Mouse (Mus musculus) T-helper 17 cell (primary cell): ENCODE measurements at regions not wholly inside any gene's neighbourhood (a gene's known extent, or its start where the extent isn't known, plus 50 kb on each side); places are given as distances from the start of the nearest gene placed in this dataset.

Experiments used
- in situ Hi-C, 2 experiments: fragments of 300-600 bp; cut with MboI, MseI; formaldehyde crosslinking; loops; 1 replicate in 1 of 2; 2 replicates in 1 of 2; pipeline ENCODE4 v1.15.1; 2025; ENCODE audit warnings: high pct_unique_total_duplicates in 2 of 2

DNA sequence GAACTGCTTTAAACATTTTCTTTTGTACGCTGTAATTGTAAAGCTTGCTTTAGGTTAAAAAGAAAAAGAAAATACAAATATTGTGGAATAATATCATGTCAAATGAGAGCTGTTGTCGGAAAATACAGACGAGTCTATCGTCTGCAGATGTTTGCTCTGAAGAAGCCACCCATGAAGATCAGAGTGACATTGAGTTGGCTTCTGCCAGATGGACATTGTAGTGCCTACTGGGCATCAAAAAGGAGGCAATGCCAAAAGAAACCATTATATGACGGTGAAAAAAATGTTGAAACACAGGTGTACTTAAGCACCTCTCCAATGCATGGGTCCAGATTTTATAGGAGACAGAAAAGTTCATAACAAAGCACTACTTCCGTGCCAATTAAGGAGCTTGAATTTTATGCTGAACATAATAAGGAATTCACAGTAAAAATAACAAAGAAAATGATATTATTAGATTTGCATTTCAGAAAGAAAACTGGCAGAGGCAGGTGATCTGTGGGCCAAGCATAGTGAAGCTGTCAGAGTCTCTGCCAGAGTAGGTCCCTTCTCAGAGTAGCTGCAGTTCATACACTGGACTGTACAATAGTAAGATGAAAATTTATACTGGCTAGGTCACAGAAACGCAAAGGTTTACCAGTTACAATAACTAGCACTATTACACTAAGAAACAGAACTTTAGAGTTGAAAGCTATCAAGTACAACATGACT is 718.9 kb downstream of the Dach1 start:
- in situ Hi-C loops, result no loop called here

- in situ Hi-C loops, result no loop called here
Measured at GRCm38 (mm10) chr14:97448617-97449016, 720.9 kb downstream of the Dach1 start.

DNA sequence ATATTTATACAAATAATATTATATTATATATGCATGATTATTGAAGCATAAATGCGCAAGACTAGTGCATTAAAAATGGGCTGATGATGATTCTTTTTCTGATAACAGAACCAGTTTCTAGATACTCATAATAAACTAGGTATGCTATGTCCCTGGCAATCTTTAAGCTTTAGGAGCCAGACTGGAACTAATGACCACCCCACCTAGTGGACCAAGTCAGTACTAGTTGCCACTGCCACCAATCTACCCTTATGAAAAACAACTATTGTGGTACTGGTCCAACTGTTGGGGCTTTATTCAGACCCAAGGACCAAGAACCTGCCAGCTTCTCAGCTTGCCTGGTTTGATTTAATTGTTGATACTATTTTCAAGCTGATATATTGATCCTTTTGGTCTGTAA is 722.8 kb downstream of the Dach1 start:
- in situ Hi-C loops, result no loop called here

DNA sequence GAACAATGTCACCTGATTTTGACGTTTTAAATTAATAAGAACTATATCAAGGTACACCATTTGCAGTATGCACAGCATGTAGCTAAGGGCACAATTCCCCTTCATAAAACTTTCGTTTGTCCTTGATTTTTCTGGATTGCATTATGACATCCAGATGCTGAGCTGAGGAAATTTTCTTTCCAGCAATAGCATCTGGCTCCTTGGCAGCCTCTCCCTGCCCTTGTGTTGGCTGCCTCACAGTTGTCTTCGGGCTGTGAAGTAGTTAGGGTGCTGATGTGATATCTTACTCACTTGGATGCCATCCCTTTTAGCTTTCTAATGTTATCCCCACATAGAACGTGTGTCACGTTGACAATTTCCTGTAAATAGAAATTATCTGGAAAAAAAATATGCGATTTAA is 729.2 kb downstream of the Dach1 start:
- in situ Hi-C loops, result no loop called here

DNA sequence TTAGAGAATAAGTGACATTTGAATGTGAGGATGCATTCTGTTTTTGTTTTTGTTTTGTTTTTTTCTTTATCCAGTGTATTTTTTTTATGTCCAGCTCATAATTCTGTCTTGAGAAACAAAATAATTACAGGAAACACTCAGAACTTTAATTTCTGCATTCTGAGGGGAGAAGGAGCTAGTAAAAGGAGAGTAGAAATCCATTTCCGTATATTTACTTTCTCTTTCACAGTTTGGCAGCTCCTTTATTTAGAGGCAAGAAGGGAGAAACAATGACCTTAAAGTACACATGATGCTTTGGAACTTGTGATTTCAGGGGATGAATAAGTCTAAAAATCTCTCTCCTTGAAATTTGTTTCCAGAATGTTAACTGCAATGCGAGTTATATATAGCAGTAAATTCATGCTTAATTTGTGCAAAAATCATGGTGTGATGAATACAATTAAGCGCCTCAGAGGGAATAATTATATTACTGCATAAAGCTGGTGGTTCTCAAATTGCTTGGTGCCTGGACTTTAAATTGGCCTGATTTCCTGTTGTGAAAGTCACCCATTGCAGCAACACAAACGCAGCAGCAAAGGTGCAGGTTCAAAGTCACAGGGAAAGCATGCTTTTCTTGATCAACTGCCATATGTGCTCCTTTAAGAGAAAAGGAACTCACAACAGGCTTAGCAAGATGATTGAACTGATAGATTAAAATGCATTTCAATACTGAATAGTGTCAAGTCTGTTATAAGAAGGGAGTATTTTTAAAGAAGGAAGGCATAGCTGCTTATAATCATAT is 733.9 kb downstream of the Dach1 start:
- in situ Hi-C loops, result no loop called here

DNA sequence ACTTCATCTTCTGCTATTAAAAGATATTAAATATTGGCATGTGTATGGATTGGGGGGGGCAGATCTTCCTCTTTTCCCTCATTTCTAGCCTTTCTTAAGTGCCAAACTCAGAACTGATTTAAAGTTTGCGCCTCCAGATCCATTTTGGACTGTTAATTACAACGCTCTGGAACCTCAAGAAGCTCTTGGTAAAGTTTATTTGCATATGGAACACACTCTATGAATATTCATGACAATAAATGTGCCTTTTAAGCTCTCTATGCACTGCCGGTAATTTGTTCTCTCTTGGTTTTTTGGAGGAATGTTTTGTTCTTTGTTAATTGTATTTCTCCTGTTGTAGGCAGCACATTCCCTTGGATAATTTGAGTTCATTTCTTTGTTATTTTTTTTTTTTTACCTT is 738.3 kb downstream of the Dach1 start:
- in situ Hi-C loops, result no loop called here

GRCm38 (mm10) chr14:97403176-97403795 is 766.3 kb downstream of the Dach1 start:
- in situ Hi-C loops, result no loop called here

- in situ Hi-C loops, result no loop called here
Measured at GRCm38 (mm10) chr14:97396385-97396784, 773.2 kb downstream of the Dach1 start.

GRCm38 (mm10) chr14:97395750-97396377 is 773.7 kb downstream of the Dach1 start:
- in situ Hi-C loops, result no loop called here

GRCm38 (mm10) chr14:97389005-97389404 is 780.6 kb downstream of the Dach1 start:
- in situ Hi-C loops, result no loop called here

- in situ Hi-C loops, result no loop called here
Measured at GRCm38 (mm10) chr14:97380131-97380530, 789.4 kb downstream of the Dach1 start.

- in situ Hi-C loops, result no loop called here
Measured at GRCm38 (mm10) chr14:97356915-97357314, 812.6 kb downstream of the Dach1 start.

- in situ Hi-C loops, result no loop called here
Measured at GRCm38 (mm10) chr14:97347970-97348369, 821.6 kb downstream of the Dach1 start.

GRCm38 (mm10) chr14:97331388-97331787 is 812.5 kb upstream of the Klhl1 start:
- in situ Hi-C loops, result no loop called here

DNA sequence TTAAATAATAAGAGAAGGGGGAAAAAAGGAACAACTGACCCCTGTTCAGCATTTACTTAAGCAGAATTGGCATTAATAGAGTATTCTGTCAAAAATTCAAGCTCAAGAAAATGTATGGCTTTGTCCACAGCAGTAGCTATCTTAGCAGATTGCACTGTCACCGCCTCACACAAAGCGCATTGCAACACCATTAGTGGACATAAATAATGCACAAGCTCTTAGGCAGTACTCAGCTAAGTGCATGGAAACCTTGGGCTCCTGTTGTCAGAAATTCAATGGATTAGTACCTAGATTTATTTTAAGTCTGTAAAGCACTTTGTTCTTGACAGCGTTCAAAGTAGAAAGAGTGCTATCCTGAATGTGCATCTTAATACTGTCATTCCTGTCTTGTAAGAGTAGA is 811.1 kb upstream of the Klhl1 start:
- in situ Hi-C loops, result loop anchor here in 1 of 2 experiments (5.0 kb wide), 1 partner anchor 1337 kb away; no protein-coding TSS in a partner anchor

GRCm38 (mm10) chr14:97293109-97293508 is 774.2 kb upstream of the Klhl1 start:
- in situ Hi-C loops, result no loop called here

- in situ Hi-C loops, result no loop called here
Measured at GRCm38 (mm10) chr14:97287447-97287846, 768.5 kb upstream of the Klhl1 start.

DNA sequence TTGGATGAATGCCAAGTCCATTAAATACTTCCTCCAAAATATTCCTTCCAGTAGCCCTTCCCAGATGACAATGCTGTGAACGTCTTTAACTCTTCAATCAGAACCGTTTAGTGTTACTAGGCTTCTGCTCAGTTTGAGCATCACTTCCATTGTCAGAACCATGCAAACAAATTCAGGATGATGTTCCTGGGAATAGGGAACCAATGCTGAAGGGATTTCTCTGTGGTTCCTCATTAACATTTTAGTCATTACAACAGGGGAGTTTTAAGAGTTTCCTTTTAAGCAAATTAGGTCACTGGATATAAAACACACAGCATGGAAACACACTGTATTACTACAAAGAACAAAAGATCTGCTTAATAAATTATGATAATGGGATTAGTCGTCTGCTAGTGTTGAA is 739.6 kb upstream of the Klhl1 start:
- in situ Hi-C loops, result loop anchor here in 1 of 2 experiments (25.0 kb wide), 1 partner anchor 521 kb away; no protein-coding TSS in a partner anchor
